Mouse (Mus musculus): ENCODE measurements around the gene Gtf2b. TPM values are rescaled to one million over a fixed set of nuclear protein-coding genes. Genes with fewer than 3 reads are reported as not detected.
A peak's percentile ranks its signal among the peaks of the same experiment; 100 is the strongest.

The Gtf2b gene
- total and polyA plus RNA-seq, 2 experiments from 2014 or later = 29.5 to 45.6 TPM

DNA sequence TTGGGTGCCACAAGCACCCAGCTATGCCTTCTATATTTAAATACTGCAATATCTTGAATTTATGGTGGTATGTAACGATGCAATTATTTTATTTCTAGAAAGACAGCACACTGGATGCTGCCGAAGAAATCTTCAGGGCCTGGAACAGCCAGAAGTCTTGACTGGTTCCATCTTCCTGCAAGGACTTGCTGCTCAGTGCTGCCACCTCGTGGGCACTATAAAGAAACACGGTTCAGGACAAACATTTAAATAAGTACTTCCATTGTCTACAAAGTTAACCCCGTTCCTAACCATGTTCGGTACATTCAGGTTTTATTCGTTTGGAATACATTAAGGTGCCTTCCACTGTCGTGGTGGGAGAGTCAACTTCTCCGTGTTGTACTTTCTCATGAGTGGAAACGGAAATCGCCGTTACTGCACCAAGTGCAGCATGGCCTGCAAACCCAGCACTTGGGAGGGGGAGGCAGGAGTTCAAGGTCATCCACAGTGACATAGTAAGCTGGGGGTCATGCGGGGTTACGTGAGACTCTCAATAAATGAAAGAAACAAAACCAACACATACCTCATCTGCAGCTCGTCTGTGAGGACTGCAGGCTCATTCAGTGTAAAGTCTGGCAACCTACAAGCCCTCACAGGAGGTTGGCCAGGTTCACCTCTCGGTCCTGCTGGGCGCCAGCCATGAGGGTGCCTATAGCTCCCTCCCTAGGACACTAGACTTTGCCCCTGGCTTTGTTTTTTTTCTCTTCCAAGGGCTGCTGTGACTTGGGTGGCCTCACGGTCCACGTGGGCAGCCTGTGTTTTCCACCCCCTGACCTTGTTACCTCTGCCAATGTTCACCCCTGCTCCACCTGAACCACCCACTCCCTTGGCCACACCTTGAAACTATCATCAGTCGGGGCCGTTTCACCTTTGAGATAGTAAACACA is 20.6 kb upstream of the Gtf2b start:
- 62% methylated on average over 21 of the region's 21 CpGs for WGBS
- peak; percentile 86 for TF ChIP-seq CTCF (IDR thresholded peaks at IDR 0.05)
- peak; percentile 77 for DNase-seq (ENCODE audit: low spot score)

DNA sequence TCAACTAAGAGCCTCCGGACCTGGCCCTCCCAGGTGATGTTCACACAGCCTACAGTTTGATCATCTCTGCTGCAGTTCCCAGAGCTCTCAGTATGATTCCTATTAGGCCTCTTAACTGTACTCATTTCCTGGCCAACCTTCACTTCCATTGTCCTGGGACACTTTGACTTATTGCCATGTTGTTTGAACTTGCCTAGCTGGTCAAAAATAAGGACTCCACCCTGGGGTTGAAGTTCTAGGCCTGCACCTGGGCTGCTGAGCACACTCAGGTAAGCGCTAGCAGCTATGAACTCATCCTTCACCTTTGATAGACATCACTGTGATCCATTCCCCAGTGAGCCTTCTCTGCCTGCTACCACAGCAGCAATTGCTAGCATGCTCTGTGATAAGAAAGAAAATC is 19.8 kb upstream of the Gtf2b start:
- Histone ChIP-seq H3K9ac (replicated peaks; ENCODE audit: low read length, poor library complexity, severe bottlenecking) (no peak overlapping the region), H3K27ac (ENCODE audit: low read depth, low read length) (no peak overlapping the region), H3K27me3 (ENCODE audit: insufficient read depth, low read length) (no peaks in the 10 kb centered on the region), H3K9me3 (ENCODE audit: low read length) (no peaks in the 10 kb centered on the region), H3K36me3 (ENCODE audit: insufficient read depth, low read length) (no peaks in the 10 kb centered on the region), H3K4me3 (ENCODE audit: low read depth, low read length) (no peak overlapping the region), H3K4me2 (ENCODE audit: low read depth, low read length, poor library complexity, severe bottlenecking) (no peak overlapping the region), H3K4me1 (ENCODE audit: insufficient read depth, low read length) (no peaks in the 10 kb centered on the region)
- 91% methylated on average over 2 of the region's 2 CpGs for WGBS
- DNase-seq (ENCODE audit: low spot score) (no peak), ATAC-seq (ENCODE audit: low FRiP score) (no peak)
- TF ChIP-seq CTCF (IDR thresholded peaks at IDR 0.05) = no peak

More for the DNA sequence above, 20.6 kb upstream of the Gtf2b start:
- H3K4me1 ChIP-seq (ENCODE audit: insufficient read depth, low read length) = no peaks in the 10 kb centered on the region
- no peaks in the 10 kb centered on the region for H3K27me3 ChIP-seq (ENCODE audit: insufficient read depth, low read length)
- H3K4me3 ChIP-seq (ENCODE audit: low read depth, low read length) = no peak overlapping the region
- no peak overlapping the region for H3K9ac ChIP-seq (replicated peaks; ENCODE audit: low read length, poor library complexity, severe bottlenecking)
- no peak overlapping the region for H3K27ac ChIP-seq (ENCODE audit: low read depth, low read length)
- H3K36me3 ChIP-seq (ENCODE audit: insufficient read depth, low read length) = no peaks in the 10 kb centered on the region
- no peaks in the 10 kb centered on the region for H3K9me3 ChIP-seq (ENCODE audit: low read length)
- no peak for ATAC-seq (ENCODE audit: low FRiP score)
- no peak overlapping the region for H3K4me2 ChIP-seq (ENCODE audit: low read depth, low read length, poor library complexity, severe bottlenecking)

DNA sequence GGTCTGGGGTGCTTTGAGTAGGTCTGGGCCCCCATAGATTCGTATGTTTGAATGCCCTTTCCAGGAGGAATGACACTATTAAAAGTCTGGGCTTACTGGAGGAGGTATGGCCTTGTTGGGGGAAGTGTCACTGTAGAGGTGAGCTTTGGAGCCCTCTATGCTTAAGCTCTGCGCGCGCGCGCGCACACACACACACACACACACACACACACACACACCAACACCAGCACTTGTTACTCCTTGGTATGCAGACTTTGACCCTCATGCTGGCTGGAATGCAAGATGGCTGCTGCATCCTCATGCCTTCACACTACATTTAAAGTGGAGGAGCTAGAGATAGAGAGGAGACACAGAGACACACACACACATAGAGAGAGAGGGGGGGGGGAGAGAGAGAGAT is 17.2 kb upstream of the Gtf2b start:
- ATAC-seq (ENCODE audit: low FRiP score) = no peak

DNA sequence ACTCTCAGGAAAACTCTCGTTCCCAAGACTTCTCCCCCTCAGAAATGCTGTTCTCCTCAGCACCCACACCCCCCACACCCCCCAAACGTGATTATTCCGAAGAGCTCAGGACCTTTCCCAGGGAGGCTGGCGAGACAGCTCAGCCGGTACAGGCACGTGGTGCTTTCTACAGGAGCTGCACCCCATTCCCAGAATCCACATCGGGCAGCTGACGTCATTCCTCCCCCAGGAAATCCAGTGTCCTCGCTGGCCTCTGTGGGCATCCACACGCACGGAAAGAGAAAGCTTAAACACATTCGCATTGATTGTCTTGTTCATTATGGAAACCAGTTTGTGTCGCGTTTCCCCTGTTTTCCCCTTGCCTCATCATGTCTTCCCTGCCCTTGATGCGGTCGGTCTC is 15.7 kb upstream of the Gtf2b start:
- no peak overlapping the region for H3K4me3 ChIP-seq (ENCODE audit: low read depth, low read length)
- no peak overlapping the region for H3K9ac ChIP-seq (replicated peaks; ENCODE audit: low read length, poor library complexity, severe bottlenecking)

More for the DNA sequence above, 17.2 kb upstream of the Gtf2b start:
- Histone ChIP-seq H3K4me3 (ENCODE audit: low read depth, low read length) (no peak overlapping the region), H3K27ac (ENCODE audit: low read depth, low read length) (no peak overlapping the region), H3K36me3 (ENCODE audit: insufficient read depth, low read length) (no peaks in the 10 kb centered on the region), H3K27me3 (ENCODE audit: insufficient read depth, low read length) (no peaks in the 10 kb centered on the region), H3K9ac (replicated peaks; ENCODE audit: low read length, poor library complexity, severe bottlenecking) (no peak overlapping the region), H3K4me1 (ENCODE audit: insufficient read depth, low read length) (no peaks in the 10 kb centered on the region), H3K4me2 (ENCODE audit: low read depth, low read length, poor library complexity, severe bottlenecking) (no peak overlapping the region), H3K9me3 (ENCODE audit: low read length) (no peaks in the 10 kb centered on the region)
- no peak for DNase-seq (ENCODE audit: low spot score)
- WGBS = 97% methylated on average over 7 of the region's 7 CpGs
- TF ChIP-seq CTCF (IDR thresholded peaks at IDR 0.05) = no peak

DNA sequence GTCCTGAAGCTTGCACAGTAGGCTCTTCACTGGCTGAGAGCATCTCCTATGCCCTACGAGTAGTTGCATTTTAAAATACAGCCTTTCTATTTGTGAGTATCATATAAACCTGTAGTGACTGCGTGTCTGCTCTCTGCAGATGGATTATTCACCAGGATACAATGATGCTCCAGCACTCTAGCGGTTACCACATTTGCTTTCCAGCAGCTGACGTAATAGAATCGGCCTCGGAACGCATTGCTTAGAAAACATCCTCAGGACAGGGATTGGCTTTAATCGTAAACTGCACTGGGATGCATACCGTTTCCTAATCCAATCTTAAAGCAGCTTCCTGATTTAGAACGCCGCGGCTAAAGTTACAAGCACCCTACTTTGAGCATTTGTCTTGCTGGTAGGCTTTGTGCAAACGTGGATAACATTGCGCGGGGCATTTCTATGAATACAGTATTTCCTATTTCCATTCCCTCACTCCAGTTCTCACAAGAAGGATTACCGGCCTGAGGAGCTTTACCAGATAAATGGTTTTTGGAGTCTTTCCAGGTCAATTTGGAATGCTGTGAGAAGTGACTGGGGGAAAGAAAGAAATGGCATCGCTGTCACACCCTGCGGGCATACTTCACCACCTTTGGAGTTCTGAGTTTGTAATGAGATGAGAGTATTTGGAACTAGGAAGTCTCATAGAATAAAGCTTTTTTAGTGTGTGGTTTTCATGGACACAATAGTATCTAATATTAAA is 9.5 kb upstream of the Gtf2b start:
- peak; percentile 72; the same call in 1 of the 2 replicates for ATAC-seq (ENCODE audit: low FRiP score)
- 56% methylated on average over 18 of the region's 18 CpGs for WGBS

More for the DNA sequence above, 15.7 kb upstream of the Gtf2b start:
- Histone ChIP-seq H3K36me3 (ENCODE audit: insufficient read depth, low read length) (no peaks in the 10 kb centered on the region), H3K4me2 (ENCODE audit: low read depth, low read length, poor library complexity, severe bottlenecking) (no peak overlapping the region), H3K9me3 (ENCODE audit: low read length) (no peaks in the 10 kb centered on the region), H3K4me1 (ENCODE audit: insufficient read depth, low read length) (no peaks in the 10 kb centered on the region), H3K27ac (ENCODE audit: low read depth, low read length) (no peak overlapping the region), H3K27me3 (ENCODE audit: insufficient read depth, low read length) (no peaks in the 10 kb centered on the region)
- ATAC-seq (ENCODE audit: low FRiP score) (no peak), DNase-seq (ENCODE audit: low spot score) (no peak)
- 83% methylated on average over 16 of the region's 16 CpGs for WGBS
- TF ChIP-seq CTCF (IDR thresholded peaks at IDR 0.05) = no peak

More for the DNA sequence above, 9.5 kb upstream of the Gtf2b start:
- 0 out of 2 replicates have a peak overlapping the region, but pooled peaks have one; percentile 13 for H3K4me3 ChIP-seq (ENCODE audit: low read depth, low read length)
- no peak for TF ChIP-seq CTCF (IDR thresholded peaks at IDR 0.05)
- no peak overlapping the region; the same call in 1 of the 2 replicates for H3K27ac ChIP-seq (ENCODE audit: low read depth, low read length)
- no peaks in the 10 kb centered on the region for H3K4me1 ChIP-seq (ENCODE audit: insufficient read depth, low read length)
- H3K9ac ChIP-seq (replicated peaks; ENCODE audit: low read length, poor library complexity, severe bottlenecking) = no peak overlapping the region
- H3K4me2 ChIP-seq (ENCODE audit: low read depth, low read length, poor library complexity, severe bottlenecking) = peak overlapping the region; percentile 13; the same call in 1 of the 2 replicates
- H3K36me3 ChIP-seq (ENCODE audit: insufficient read depth, low read length) = no peaks in the 10 kb centered on the region
- no peaks in the 10 kb centered on the region; the same call in 1 of the 2 replicates for H3K27me3 ChIP-seq (ENCODE audit: insufficient read depth, low read length)
- H3K9me3 ChIP-seq (ENCODE audit: low read length) = no peaks in the 10 kb centered on the region
- peak; percentile 37 for DNase-seq (ENCODE audit: low spot score)
